Mouse (Mus musculus): ENCODE measurements around the gene Klk8. TPM values are rescaled to one million over a fixed set of nuclear protein-coding genes. Genes with fewer than 3 reads are reported as not detected.

Klk8 gene
- polyA plus RNA-seq, 1 experiment from 2014 or later, result 32.1 TPM

GRCm38 (mm10) chr7:43841701-43842100 lies 44.3 kb downstream of the Klk8 start, which contains the start of gene Klk5:
Gene Klk5, plus strand, starts transcription at chr7:43841971.
- H3K9me3 ChIP-seq (replicated peaks; ENCODE audit: control insufficient read depth, low read length), result no peaks in the 10 kb centered on the region
- no peak for ATAC-seq (replicated peaks; ENCODE audit: insufficient number of reproducible peaks, low FRiP score, low TSS enrichment)
- no peak within 1 kb of the TSS for H3K9ac ChIP-seq (ENCODE audit: low read depth, low read length)
- H3K36me3 ChIP-seq (ENCODE audit: control insufficient read depth, insufficient read depth, low read length), result no peaks in the 10 kb centered on the region
- H3K27ac ChIP-seq (ENCODE audit: low read depth, low read length), result no peak within 1 kb of the TSS
- no peak within 1 kb of the TSS for H3K4me2 ChIP-seq
- H3K4me1 ChIP-seq (ENCODE audit: control insufficient read depth, insufficient read depth, low read length), result no peaks in the 10 kb centered on the region
- 55% methylated on average over 3 of the region's 3 CpGs for WGBS (ENCODE audit: insufficient replicate concordance)
- H3K27me3 ChIP-seq (ENCODE audit: control insufficient read depth, insufficient read depth, low read length), result no peaks in the 10 kb centered on the region
- H3K4me3 ChIP-seq (ENCODE audit: low read depth, low read length), result no peak within 1 kb of the TSS

DNA sequence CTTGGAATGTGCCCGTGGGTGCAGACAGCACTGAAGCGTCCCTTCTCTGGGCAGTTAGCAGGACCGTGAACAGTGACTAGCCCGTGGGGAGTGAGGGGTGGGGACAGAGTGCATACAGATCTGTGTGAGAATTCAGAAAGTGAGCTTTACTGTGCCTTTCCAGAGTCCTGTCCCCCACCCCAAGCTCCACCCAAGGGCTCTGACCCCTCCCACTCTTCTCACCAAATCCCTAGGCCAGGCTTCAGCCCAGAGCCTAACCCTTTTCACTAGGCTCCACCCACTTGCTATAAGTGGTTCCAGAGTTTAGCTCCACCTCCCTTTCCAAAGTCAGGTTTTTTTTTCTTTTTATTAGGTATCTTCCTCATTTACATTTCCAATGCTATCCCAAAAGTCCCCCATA lies 46.4 kb downstream of the Klk8 start:
- Histone ChIP-seq H3K9me3 (replicated peaks; ENCODE audit: control insufficient read depth, low read length) (no peaks in the 10 kb centered on the region), H3K27me3 (ENCODE audit: control insufficient read depth, insufficient read depth, low read length) (no peaks in the 10 kb centered on the region), H3K27ac (ENCODE audit: low read depth, low read length) (no peak overlapping the region), H3K4me1 (ENCODE audit: control insufficient read depth, insufficient read depth, low read length) (no peaks in the 10 kb centered on the region), H3K4me2 (no peak overlapping the region), H3K9ac (ENCODE audit: low read depth, low read length) (no peak overlapping the region), H3K4me3 (ENCODE audit: low read depth, low read length) (no peak overlapping the region), H3K36me3 (ENCODE audit: control insufficient read depth, insufficient read depth, low read length) (no peaks in the 10 kb centered on the region)
- ATAC-seq (replicated peaks; ENCODE audit: insufficient number of reproducible peaks, low FRiP score, low TSS enrichment), result no peak
- WGBS (ENCODE audit: insufficient replicate concordance), result 82% methylated on average over 4 of the region's 4 CpGs

- Histone ChIP-seq H3K9me3 (replicated peaks; ENCODE audit: control insufficient read depth, low read length) (no peaks in the 10 kb centered on the region), H3K4me3 (ENCODE audit: low read depth, low read length) (no peak overlapping the region), H3K9ac (ENCODE audit: low read depth, low read length) (no peak overlapping the region), H3K27me3 (ENCODE audit: control insufficient read depth, insufficient read depth, low read length) (no peaks in the 10 kb centered on the region), H3K27ac (ENCODE audit: low read depth, low read length) (no peak overlapping the region), H3K4me2 (no peak overlapping the region), H3K4me1 (ENCODE audit: control insufficient read depth, insufficient read depth, low read length) (no peaks in the 10 kb centered on the region), H3K36me3 (ENCODE audit: control insufficient read depth, insufficient read depth, low read length) (no peaks in the 10 kb centered on the region)
- no peak for ATAC-seq (replicated peaks; ENCODE audit: insufficient number of reproducible peaks, low FRiP score, low TSS enrichment)
- WGBS (ENCODE audit: insufficient replicate concordance), result 81% methylated on average over 6 of the region's 6 CpGs
These were observed 54.2 kb downstream of the Klk8 start for GRCm38 (mm10) chr7:43851616-43852015.

Other genes with a start within 250 kb of the Klk8 start
- 1.2 and 1.9 TPM in 2 replicates for gene Zfp658, start 235.3 kb upstream of the Klk8 start, polyA plus RNA-seq (2014; fragmentation: Nextera tagmentation; extraction: Ambion mirVana)
- gene Zfp719, start 218.0 kb upstream of the Klk8 start, polyA plus RNA-seq (2014; fragmentation: Nextera tagmentation; extraction: Ambion mirVana), result 8.0 TPM in 2 replicates
- gene Zfp819, start 190.4 kb upstream of the Klk8 start, polyA plus RNA-seq (2014; fragmentation: Nextera tagmentation; extraction: Ambion mirVana), result 0.21 TPM in 1 of 2 replicates, not detected in the other
- not detected in 2 replicates for gene Ceacam18, start 162.9 kb upstream of the Klk8 start, polyA plus RNA-seq (2014; fragmentation: Nextera tagmentation; extraction: Ambion mirVana)
- 0.23 and 0.37 TPM in 2 replicates for gene Siglece, start 137.4 kb upstream of the Klk8 start, polyA plus RNA-seq (2014; fragmentation: Nextera tagmentation; extraction: Ambion mirVana)
- 4.2 and 5.1 TPM in 2 replicates for gene Ctu1, start 125.6 kb upstream of the Klk8 start, polyA plus RNA-seq (2014; fragmentation: Nextera tagmentation; extraction: Ambion mirVana)
- gene Klk14, start 107.2 kb upstream of the Klk8 start, polyA plus RNA-seq (2014; fragmentation: Nextera tagmentation; extraction: Ambion mirVana), result not detected in 2 replicates
- 0.70 and 0.83 TPM in 2 replicates for gene Klk13, start 85.0 kb upstream of the Klk8 start, polyA plus RNA-seq (2014; fragmentation: Nextera tagmentation; extraction: Ambion mirVana)
- gene Klk12, start 28.7 kb upstream of the Klk8 start, polyA plus RNA-seq (2014; fragmentation: Nextera tagmentation; extraction: Ambion mirVana), result not detected in 2 replicates
- not detected in 2 replicates for gene Klk11, start 23.0 kb upstream of the Klk8 start, polyA plus RNA-seq (2014; fragmentation: Nextera tagmentation; extraction: Ambion mirVana)
- 0.26 TPM in 1 of 2 replicates, not detected in the other for gene Klk10, start 16.5 kb upstream of the Klk8 start, polyA plus RNA-seq (2014; fragmentation: Nextera tagmentation; extraction: Ambion mirVana)
- gene Klk9, start 5.7 kb upstream of the Klk8 start, polyA plus RNA-seq (2014; fragmentation: Nextera tagmentation; extraction: Ambion mirVana), result not detected in 2 replicates
- gene Klk7, start 13.7 kb downstream of the Klk8 start, polyA plus RNA-seq (2014; fragmentation: Nextera tagmentation; extraction: Ambion mirVana), result 0.09 TPM in 1 of 2 replicates, not detected in the other
- gene Klk6, start 26.9 kb downstream of the Klk8 start, polyA plus RNA-seq (2014; fragmentation: Nextera tagmentation; extraction: Ambion mirVana), result not detected in 2 replicates
- gene Klk5, start 44.4 kb downstream of the Klk8 start, polyA plus RNA-seq (2014; fragmentation: Nextera tagmentation; extraction: Ambion mirVana), result not detected in 2 replicates
- not detected in 2 replicates for gene Klk4, start 83.6 kb downstream of the Klk8 start, polyA plus RNA-seq (2014; fragmentation: Nextera tagmentation; extraction: Ambion mirVana)
- gene Klk15, start 136.2 kb downstream of the Klk8 start, polyA plus RNA-seq (2014; fragmentation: Nextera tagmentation; extraction: Ambion mirVana), result not detected in 2 replicates
- gene Klk1b8, start 153.1 kb downstream of the Klk8 start, polyA plus RNA-seq (2014; fragmentation: Nextera tagmentation; extraction: Ambion mirVana), result not detected in 2 replicates
- gene Klk1b1, start 169.2 kb downstream of the Klk8 start, polyA plus RNA-seq (2014; fragmentation: Nextera tagmentation; extraction: Ambion mirVana), result not detected in 2 replicates
- gene Klk1b9, start 178.5 kb downstream of the Klk8 start, polyA plus RNA-seq (2014; fragmentation: Nextera tagmentation; extraction: Ambion mirVana), result not detected in 2 replicates
- gene Klk1b11, start 198.3 kb downstream of the Klk8 start, polyA plus RNA-seq (2014; fragmentation: Nextera tagmentation; extraction: Ambion mirVana), result not detected in 2 replicates
- gene Klk1b26, start 214.6 kb downstream of the Klk8 start, polyA plus RNA-seq (2014; fragmentation: Nextera tagmentation; extraction: Ambion mirVana), result not detected in 2 replicates

All from heart, embryonic 11.5 days (tissue).